Mouse (Mus musculus) gonadal fat pad, adult 2 months (tissue): ENCODE results near the gene Stx7. TPM values are rescaled to one million over a fixed set of nuclear protein-coding genes. Genes with fewer than 3 reads are reported as not detected.
"Not testable (repeated sequence)": the region's sequence is repeated elsewhere in the genome, so short reads cannot be mapped to it uniquely, and the experiment has no call there.

ENCODE experiments used
- DNase-seq: peaks from one replicate; pipeline ENCODE4 v3.0.0-alpha.2; 2012; ENCODE audit warnings: low read depth
- polyA plus RNA-seq: library from polyadenylated mRNA; depleted of rRNA; stranded (reverse); fragments of >200 nt; gene quantifications from 2 replicates; pipeline ENCODE4 v1.2.3, GENCODE M21; 2012; rRNA removed

Stx7 gene
- polyA plus RNA-seq: 109 and 115 TPM in 2 replicates

DNA sequence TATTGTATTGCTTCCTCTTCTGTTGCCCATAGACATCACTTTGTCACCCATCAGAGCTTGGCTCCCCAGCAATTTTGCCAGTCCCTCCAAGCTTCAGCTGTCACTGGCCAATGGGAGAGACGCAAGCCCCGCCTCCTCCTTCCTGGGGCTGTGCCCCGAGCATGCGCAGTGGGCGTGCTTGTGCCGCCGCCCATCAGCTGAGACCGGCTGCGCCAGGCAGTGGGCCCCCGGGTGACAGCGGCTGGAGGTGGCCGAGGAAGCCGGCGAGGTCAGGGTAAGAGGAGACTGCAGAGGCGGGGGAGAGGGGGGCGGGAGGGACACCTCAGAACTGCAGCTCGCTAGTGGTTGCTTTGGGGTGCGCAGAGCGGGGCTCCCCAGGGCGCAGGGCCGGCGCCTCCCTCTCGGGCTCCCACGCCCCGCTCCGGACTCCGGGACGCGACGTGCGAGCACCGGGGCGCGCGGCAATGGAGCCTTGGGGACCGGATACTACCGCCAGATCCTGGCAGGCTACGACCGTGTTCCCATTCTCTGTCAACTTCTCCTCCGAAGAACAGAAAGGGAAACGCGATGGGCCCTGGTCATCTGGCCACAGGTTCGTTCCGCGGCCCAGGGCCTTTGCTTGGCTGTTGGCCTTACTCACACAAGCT, at the start of gene Stx7:
Gene Stx7, plus strand, starts transcription at position 168 of the 647 bp plus-strand sequence.
- DNase-seq: no peak

DNA sequence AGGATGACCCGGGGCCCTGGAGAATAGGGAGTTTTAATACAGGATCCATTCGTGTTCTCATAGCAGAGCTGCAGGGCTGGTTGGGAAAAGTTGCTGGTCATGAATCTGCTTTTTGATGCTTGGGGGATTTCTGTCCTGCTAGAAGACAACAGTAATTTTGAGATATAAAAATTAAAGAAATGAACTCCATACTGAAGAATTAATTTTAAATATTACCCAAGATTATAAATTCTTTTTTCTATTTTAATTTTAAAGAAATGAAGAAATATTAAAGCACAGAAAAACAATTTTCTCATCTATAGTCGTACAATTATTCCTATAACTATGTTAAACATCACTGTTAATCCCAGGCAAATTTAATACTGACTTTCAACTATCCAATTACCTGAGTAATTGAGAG, 47.3 kb upstream of the Stx7 start, which contains the start of gene Taar8c:
Gene Taar8c, minus strand, starts transcription at position 101 of the 400 bp plus-strand sequence.
- not testable (repeated sequence) for DNase-seq

DNA sequence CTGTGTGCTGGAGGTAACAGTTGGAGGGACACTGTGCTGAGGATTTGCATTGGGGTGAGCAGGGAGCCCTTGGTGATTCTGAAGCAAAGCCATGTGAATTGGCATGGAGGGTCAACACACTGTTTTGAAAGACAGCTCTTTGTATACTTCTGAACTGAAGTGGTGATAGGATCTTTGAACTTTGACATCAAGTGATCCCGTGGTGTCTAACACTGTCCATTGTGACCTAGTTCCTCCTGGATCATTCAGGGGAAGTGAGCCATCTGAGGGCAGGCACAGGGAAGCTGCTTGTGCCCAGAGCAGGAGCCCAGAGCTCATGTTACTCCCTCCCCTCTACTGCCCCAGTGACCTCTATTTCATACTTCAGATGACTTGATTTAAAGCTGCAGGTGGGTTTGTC, 45.8 kb upstream of the Stx7 start:
- DNase-seq: not testable (repeated sequence)

DNA sequence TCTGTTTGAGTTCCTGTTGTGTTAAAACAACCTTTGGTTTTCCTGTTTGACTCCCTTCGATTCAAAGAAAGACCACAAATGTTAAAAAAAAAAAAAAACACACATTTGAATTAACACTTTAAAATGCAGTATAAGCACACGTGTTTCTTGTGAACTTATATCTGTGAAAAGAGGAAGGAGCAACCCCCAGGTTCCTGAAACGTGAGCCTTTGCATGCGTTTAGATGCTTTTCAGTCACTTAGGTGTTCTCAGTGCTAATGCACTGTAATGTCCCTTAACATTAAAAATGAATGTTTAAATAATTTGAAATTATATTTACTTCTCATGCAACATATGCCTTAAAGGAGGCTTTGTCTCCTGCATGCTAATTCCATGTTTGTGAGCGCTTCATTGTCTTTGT, 41.4 kb upstream of the Stx7 start:
- no peak for DNase-seq

DNA sequence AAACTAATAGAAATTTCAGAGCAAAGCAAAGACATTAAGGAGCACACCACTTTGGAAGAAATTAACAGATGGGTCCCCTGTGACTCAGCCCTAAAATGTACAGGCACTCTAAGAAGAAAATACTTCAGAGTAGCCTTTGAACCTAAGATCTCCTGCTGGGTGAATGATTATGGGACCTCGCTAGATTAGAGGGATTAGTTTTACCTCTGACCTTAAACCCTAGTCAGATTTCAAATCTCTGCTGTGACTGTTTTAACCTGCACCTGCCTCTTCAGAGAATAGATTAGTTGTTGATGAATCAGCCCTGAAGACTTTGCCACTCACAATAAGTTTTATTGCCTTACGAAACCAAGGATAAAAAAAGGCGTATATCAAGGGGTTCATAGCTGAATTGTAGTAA, 40.9 kb upstream of the Stx7 start:
- no peak for DNase-seq

DNA sequence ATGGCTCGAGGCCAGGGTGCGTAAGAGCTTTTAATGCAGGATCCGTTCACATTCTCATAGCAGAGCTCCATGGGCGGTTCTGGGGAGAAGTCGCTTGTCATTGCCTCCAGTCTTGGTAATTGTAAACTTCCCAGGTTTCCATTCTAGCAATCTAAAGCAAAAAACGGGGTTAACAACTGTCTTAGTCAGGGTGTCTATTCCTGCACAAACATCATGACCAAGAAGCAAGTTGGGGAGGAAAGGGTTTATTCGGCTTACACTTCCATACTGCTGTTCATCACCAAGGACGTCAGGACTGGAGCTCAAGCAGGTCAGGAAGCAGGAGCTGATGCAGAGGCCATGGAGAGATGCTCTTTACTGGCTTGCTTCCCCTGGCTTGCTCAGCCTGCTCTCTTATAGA, 39.7 kb upstream of the Stx7 start, which contains the start of gene Taar9:
Gene Taar9, minus strand, starts transcription at position 101 of the 400 bp plus-strand sequence.
- DNase-seq: not testable (repeated sequence)

GRCm38 (mm10) chr10:24111116-24111778, 37.9 kb upstream of the Stx7 start:
- DNase-seq: no peak

DNA sequence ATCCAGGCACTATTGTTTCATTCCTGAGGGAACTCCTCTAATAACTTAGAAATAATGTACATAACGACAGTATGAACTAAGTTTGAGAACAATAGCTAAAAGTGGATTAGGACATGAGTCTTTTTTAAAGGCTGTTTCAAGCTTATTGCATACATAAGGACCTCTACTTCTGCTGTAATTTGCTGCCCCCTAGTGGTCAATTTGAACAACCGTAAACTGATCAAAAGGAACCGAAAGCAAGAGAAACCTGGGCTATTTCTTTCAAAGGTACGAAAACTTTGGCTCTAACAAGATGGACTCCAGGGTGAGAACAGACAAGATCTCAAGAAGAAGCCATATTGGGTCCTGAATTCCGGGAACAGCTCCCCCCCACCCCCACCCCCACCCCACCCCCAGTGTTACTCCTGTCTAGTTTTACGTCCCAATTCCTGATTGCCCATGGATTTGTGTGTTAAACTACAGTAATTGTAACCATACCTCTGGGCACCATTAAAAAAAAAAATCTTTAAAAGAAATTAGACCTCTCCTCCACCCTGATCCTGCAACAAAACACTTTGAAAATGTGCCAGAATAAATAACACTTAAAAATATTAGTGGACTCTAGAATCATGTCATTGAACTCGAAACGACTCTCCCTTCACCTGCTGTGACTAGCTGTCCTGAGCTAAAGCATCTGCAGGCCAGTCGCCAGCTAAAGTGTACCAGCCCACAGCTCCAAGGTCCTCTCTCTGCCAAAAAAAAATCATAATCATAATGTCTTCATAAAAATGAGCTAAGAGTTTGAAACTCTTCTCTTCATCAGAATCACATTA, 17.4 kb upstream of the Stx7 start:
- DNase-seq: no peak

- DNase-seq: no peak
Measured at GRCm38 (mm10) chr10:24132273-24132672, 16.8 kb upstream of the Stx7 start.

DNA sequence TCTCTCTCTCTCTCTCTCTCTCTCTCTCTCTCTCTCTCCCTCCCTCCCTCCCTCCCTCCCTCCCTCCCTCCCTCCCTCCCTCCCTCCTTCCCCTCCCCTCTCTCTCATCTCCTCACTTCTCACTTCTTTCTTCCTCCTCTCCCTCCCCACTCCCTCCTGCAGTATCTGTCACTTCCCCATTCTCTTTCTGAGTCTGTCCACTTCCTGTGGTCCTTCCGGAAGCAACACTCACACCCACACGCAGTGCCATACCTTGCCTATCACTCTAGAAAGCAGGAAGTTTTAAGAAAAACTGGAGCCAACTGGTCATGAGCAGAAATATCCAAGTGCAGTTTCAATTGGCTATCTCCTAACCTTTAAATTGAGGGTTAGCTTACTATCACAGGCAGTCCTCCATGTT, 16.0 kb upstream of the Stx7 start:
- DNase-seq: no peak

DNA sequence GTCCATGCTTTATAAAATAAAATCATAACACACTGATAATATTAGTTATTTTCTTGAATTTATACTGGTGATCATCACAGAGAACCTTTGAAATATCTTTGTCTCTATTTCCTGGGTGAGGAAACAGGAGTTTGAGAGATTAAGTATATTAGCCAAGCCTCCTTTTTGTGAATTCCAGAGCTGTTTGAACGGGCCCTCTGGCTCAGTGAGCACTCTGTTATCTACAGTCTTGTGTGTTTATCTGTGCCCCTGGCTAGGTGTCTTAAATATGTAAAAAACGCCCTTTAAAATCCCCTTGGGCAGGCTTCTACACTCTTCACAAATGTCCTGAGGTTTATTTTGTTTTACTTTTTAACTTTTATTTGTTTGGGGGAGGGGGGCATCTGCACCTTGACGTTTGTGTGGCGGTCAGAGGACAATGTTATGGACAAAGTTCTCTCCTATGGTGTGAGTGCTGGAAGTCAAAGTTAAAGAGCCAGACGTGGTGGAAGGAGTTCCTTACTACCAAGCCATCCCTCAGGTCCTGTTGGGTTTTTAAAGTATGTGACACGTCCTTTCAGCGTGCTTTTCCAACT, 14.9 kb upstream of the Stx7 start:
- DNase-seq: no peak

GRCm38 (mm10) chr10:24138623-24139261, 10.4 kb upstream of the Stx7 start:
- DNase-seq: no peak

GRCm38 (mm10) chr10:24142735-24143134, 6.4 kb upstream of the Stx7 start:
- DNase-seq: no peak

GRCm38 (mm10) chr10:24150086-24150485, 984 bp downstream of the Stx7 start:
- DNase-seq: no peak

GRCm38 (mm10) chr10:24158470-24159254, 9.6 kb downstream of the Stx7 start:
- no peak for DNase-seq

GRCm38 (mm10) chr10:24159575-24159974, 10.5 kb downstream of the Stx7 start:
- DNase-seq: no peak

- DNase-seq: no peak
Measured at GRCm38 (mm10) chr10:24160349-24160748, 11.2 kb downstream of the Stx7 start.

DNA sequence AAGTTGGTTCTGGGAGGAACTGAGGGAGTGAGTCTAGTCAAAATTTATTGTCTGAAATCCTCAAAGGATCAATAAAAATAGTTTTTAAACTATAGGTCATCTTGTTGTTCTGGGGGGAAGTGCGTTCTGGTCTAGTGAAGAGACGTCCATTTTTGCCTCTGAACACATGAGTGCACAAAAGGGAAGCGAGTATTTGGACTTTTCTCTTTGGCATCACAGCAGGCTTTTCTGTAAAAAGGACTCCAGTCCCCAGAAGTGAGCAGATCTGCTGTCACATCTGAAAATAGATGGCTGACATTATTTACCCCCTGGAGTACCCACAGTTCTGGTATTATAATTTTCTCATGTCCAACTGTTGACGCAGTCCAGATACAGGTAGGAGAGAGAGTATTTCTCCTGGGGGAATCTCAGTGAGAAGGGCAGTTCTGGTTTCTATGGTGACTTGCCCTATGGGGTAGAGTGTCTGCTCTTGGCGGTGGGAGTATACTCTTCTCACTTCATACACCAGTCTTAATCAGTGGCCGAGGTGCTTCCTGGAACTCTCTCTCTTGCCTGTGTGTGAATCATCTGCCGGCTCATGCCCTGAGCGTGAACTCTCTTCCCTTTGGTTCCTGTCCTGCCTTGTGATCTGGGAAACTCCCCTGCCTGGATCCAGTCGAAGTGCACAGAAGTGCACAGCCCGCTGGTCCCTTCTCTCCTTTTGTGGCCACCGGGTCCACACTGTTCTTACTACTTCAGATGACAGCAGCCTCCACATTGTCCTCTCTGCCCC, 15.2 kb downstream of the Stx7 start:
- DNase-seq: no peak

DNA sequence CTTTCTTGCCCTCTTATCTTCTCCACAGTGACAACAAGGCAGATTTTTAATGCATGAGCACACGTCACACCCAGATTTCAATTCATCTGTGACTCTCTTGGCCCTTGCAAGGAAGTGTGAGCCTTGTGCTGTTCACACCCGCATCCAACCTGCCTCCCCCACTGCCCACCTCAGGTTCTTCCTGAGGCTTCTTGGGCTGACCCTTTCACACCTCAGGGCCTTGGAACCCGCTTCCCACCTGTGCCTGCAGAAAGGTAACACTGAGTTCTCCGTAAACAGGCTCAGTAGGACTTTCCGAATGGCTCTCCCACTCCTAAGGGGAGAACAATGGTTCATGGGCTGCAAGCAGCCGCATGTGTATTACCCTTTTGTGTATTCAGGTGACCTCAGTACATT, 15.8 kb downstream of the Stx7 start:
- no peak for DNase-seq

- DNase-seq: no peak
Measured at GRCm38 (mm10) chr10:24165526-24166055, 16.5 kb downstream of the Stx7 start.
